Mouse (Mus musculus) cerebellum, adult 2 months (tissue): ENCODE measurements at regions not wholly inside any gene's neighbourhood (a gene's known extent, or its start where the extent isn't known, plus 50 kb on each side); places are given as distances from the start of the nearest gene placed in this dataset.

Source experiments
- CTCF ChIP-seq: fragments of 200-500 bp; IDR thresholded peaks from 2 replicates; pipeline ENCODE4 v1.5.1; 2011; ENCODE audit warnings: low read depth, mild to moderate bottlenecking, control low read depth, low read length, moderate library complexity, borderline replicate concordance; ENCODE audit not compliant: insufficient read depth
- POLR2A ChIP-seq: fragments of 200-500 bp; IDR thresholded peaks from 2 replicates; pipeline ENCODE4 v1.6.1; 2011; ENCODE audit warnings: low read length, control low read depth, borderline replicate concordance; ENCODE audit not compliant: insufficient read depth

DNA sequence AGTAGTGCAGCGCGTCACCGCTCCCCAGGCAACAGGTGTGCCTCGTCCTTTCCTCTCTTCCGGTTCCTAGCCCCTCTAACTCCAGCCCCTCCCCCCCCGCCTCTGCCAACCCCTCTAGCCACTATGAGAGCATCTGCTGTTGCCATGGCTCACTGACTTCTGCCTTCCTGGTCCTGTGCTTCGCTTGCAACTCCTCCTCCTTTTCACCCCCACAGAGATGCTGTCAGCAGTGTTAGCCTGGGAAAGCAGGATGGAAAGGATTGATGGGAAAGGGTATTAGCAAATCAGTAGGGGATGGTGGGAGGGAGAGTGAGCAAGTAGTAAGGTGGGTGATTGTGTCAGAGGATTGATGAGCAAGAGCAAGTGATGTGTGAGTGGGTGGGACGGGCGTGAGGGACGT is 178.7 kb upstream of the Dnajc24 start:
- TF ChIP-seq CTCF (no peak), POLR2A (no peak)
